Mouse (Mus musculus) skeletal muscle tissue, adult 2 months (tissue): Measurements from ENCODE around the gene Egf.
"Not testable (repeated sequence)": the region's sequence is repeated elsewhere in the genome, so short reads cannot be mapped to it uniquely, and the experiment has no call there.

Source experiments
- DNase-seq: peaks from one replicate; pipeline ENCODE4 v3.0.0-alpha.2; 2012; ENCODE audit warnings: low read depth, low spot score

Egf gene

GRCm38 (mm10) chr3:129754650-129755604 lies at the start of gene Egf:
Gene Egf (minus strand): TSS chr3:129755316.
- peak; percentile 40 for DNase-seq

GRCm38 (mm10) chr3:129803765-129804164 lies 48.6 kb upstream of the Egf start, which contains the start of gene Lrit3:
Gene Lrit3 (minus strand): TSS chr3:129804030.
- no peak for DNase-seq

- no peak for DNase-seq
Measured at GRCm38 (mm10) chr3:129799011-129799410, 43.9 kb upstream of the Egf start.

GRCm38 (mm10) chr3:129798551-129798950 lies 43.4 kb upstream of the Egf start:
- DNase-seq, result no peak

- no peak for DNase-seq
Measured at GRCm38 (mm10) chr3:129797341-129797740, 42.2 kb upstream of the Egf start.

GRCm38 (mm10) chr3:129793801-129794200 lies 38.7 kb upstream of the Egf start:
- DNase-seq, result no peak

- no peak for DNase-seq
Measured at GRCm38 (mm10) chr3:129782746-129783145, 27.6 kb upstream of the Egf start.

GRCm38 (mm10) chr3:129781435-129781834 lies 26.3 kb upstream of the Egf start:
- no peak for DNase-seq

GRCm38 (mm10) chr3:129771210-129771609 lies 16.1 kb upstream of the Egf start:
- no peak for DNase-seq

GRCm38 (mm10) chr3:129766971-129767794 lies 12.1 kb upstream of the Egf start:
- DNase-seq, result peak; percentile 66

GRCm38 (mm10) chr3:129766106-129766505 lies 11.0 kb upstream of the Egf start:
- peak; percentile 44 for DNase-seq

GRCm38 (mm10) chr3:129757599-129757998 lies 2.5 kb upstream of the Egf start:
- DNase-seq, result not testable (repeated sequence)

- no peak for DNase-seq
Measured at GRCm38 (mm10) chr3:129744803-129745202, 10.3 kb downstream of the Egf start.

- no peak for DNase-seq
Measured at GRCm38 (mm10) chr3:129742781-129743180, 12.3 kb downstream of the Egf start.

- DNase-seq, result no peak
Measured at GRCm38 (mm10) chr3:129738291-129739183, 16.6 kb downstream of the Egf start.

GRCm38 (mm10) chr3:129731636-129732035 lies 23.5 kb downstream of the Egf start:
- DNase-seq, result no peak

- DNase-seq, result no peak
Measured at GRCm38 (mm10) chr3:129730426-129730825, 24.7 kb downstream of the Egf start.

GRCm38 (mm10) chr3:129729916-129730315 lies 25.2 kb downstream of the Egf start:
- no peak for DNase-seq

GRCm38 (mm10) chr3:129725592-129725991 lies 29.5 kb downstream of the Egf start:
- DNase-seq, result no peak

- DNase-seq, result peak; percentile 98
Measured at GRCm38 (mm10) chr3:129724961-129725501, 30.1 kb downstream of the Egf start.

GRCm38 (mm10) chr3:129724505-129724904 lies 30.6 kb downstream of the Egf start:
- no peak for DNase-seq
